Mouse (Mus musculus): ENCODE data around the gene Dnah10.

DNA sequence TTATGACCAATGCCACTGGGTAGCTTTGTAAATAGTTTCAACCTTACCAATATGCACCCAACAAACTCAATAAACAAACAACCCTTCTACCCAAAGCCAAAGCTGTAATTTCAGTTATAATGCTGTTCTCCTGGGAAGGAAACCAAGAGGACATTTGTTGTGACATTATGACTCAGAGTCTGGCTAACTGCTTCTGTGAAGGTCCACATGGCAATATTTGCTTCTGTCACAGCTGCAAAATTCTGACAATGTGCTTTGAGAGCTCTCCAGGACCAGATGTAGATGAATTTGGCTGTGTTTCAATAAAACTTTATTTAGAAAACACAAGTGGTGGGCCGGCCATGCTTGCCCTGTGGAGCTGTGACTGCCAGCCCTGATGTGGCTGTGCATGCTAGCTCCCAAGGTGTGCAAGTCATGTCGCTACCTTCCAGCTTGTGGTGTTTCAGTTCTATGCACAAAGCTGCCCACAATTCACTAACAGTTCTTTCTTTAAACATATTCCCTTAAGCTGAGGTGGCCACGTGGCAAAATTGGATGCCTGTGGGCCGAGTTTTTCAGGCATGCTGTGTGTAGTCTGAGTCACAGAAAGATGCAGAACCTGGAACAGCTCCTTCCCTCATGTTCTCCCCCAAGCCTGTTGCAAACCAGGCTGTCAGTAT is 85.0 kb downstream of the Dnah10 start:
- TF ChIP-seq ZNF384 (IDR thresholded peaks at IDR 0.05; ENCODE audit: low read depth, low read length): no peak
- no peak for TF ChIP-seq CHD2 (IDR thresholded peaks at IDR 0.05; ENCODE audit: low read depth, low read length)
